Mouse (Mus musculus): ENCODE results near the gene Sap18b. TPM values are rescaled to one million over a fixed set of nuclear protein-coding genes. Genes with fewer than 3 reads are reported as not detected.

Sap18b gene
- total and polyA plus RNA-seq, 3 experiments: 48.8 to 92.9 (median 77.6) TPM

DNA sequence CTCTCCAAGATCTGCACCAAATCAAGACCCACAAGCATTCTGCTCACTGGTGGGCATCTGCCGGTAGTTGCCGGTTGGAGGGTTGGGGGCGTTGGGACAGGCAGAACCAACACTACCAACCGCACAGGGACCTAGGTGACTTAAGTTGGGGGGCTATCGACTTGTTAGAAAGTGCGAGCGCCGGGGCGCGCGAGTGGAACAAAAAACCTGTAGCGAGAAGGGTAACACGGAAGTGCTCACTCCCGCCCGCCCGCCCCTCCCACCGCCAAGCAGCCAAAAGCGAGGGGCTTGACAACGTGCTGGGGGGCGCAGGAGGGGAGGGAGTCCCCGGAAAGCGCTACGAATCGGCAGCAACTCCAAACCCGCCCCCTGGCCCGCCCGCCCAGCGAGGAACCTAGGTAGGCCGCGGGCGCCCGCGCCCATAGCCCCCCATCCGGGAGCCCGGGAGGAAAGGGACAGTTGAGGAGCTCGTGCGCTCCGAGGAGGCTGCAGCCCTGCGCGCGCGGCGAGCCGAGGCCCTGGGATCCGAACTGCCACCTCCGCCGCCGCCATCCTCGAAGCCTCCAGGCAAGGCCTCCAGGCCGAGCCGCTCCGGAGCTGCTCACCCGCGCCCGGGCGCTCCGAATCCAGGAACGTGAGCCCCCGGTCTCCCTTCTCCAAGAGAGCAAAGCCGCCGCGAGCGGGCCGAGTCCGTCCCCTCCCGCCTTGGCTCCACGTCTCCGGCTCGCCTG is 18.5 kb upstream of the Sap18b start:
- H3K79me2 ChIP-seq (replicated peaks; ENCODE audit: control insufficient read depth, insufficient read depth, low read length): peaks cover 13% of the 10 kb centered on the region
- intact Hi-C loops (cut with DNase I): loop anchor here (10.0 kb wide), 1 partner anchor 172 kb away; the partner anchor contains the start of gene Gins3
- TF ChIP-seq POLR2A (IDR thresholded peaks at IDR 0.05; ENCODE audit: insufficient read depth, low read depth, low read length) (no peak), CTCF (IDR thresholded peaks at IDR 0.05) (no peak), EP300 (IDR thresholded peaks at IDR 0.05; ENCODE audit: insufficient read depth, low read depth, low read length) (no peak)
- no peaks in the 10 kb centered on the region for H3K27me3 ChIP-seq (ENCODE audit: control insufficient read depth, insufficient read depth, low read length)
- whole genome bisulfite sequencing: under 1% methylated on average over 66 of the region's 69 CpGs
- H3K4me1 ChIP-seq (ENCODE audit: control insufficient read depth, insufficient read depth, low read length): peaks cover 10% of the 10 kb centered on the region
- peak overlapping the region; percentile 71 for H3K4me3 ChIP-seq
- peak overlapping the region; percentile 89 for H3K27ac ChIP-seq
- peak overlapping the region; percentile 93 for H3K9ac ChIP-seq (ENCODE audit: low read depth, low read length)
- H3K36me3 ChIP-seq (ENCODE audit: control insufficient read depth, insufficient read depth, low read length): peaks cover 12% of the 10 kb centered on the region
- DNase-seq: peak in 1 of 2 experiments; percentile 34

DNA sequence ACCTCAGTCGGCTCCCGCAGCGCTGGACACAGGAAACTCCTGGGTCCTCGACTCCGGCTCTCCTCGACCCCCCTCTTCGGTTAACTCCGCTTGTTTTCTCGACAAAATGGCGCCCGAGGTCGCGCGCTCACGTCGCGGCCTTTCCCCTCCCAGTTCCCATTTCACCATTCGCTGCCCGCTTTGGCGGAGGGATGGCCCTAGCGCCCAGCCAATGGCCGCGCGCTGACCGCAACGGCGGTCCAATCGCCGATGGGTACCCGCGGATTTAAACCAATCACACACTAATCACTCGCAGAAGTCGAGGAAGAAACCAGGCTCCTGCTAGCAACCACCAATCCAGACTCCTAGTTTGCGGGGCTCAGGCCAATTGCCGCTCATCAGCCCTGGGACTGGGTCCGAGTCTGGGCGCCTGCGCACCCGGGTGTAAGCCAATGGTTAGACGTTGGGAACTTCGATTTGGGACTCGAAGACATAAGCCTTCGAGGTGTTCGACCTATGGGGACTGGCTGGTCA is 17.8 kb upstream of the Sap18b start, which contains the start of gene Cnot1:
TSS of gene Cnot1 (minus strand) at position 134 of the 513 bp plus-strand sequence.
- peaks cover 5% of the 10 kb centered on the region for H3K4me1 ChIP-seq (ENCODE audit: control insufficient read depth, insufficient read depth, low read length)
- under 1% methylated on average over 44 of the region's 44 CpGs for WGBS
- peak within 1 kb of the TSS; percentile 89 for H3K27ac ChIP-seq
- intact Hi-C loops (cut with DNase I): loop anchor here (10.0 kb wide), 1 partner anchor 173 kb away; the partner anchor contains the start of gene Gins3
- H3K27me3 ChIP-seq (ENCODE audit: control insufficient read depth, insufficient read depth, low read length): no peaks in the 10 kb centered on the region
- H3K9ac ChIP-seq (ENCODE audit: low read depth, low read length): peak within 1 kb of the TSS; percentile 93
- H3K4me3 ChIP-seq: peak within 1 kb of the TSS; percentile 71
- peaks cover 9% of the 10 kb centered on the region; the same call in 1 of the 2 replicates for H3K79me2 ChIP-seq (replicated peaks; ENCODE audit: control insufficient read depth, insufficient read depth, low read length)
- TF ChIP-seq EP300 (IDR thresholded peaks at IDR 0.05; ENCODE audit: insufficient read depth, low read depth, low read length) (no peak), POLR2A (IDR thresholded peaks at IDR 0.05; ENCODE audit: insufficient read depth, low read depth, low read length) (peak; percentile 70)
- peaks cover 9% of the 10 kb centered on the region for H3K36me3 ChIP-seq (ENCODE audit: control insufficient read depth, insufficient read depth, low read length)
- DNase-seq: peak; percentile 94 to 98

DNA sequence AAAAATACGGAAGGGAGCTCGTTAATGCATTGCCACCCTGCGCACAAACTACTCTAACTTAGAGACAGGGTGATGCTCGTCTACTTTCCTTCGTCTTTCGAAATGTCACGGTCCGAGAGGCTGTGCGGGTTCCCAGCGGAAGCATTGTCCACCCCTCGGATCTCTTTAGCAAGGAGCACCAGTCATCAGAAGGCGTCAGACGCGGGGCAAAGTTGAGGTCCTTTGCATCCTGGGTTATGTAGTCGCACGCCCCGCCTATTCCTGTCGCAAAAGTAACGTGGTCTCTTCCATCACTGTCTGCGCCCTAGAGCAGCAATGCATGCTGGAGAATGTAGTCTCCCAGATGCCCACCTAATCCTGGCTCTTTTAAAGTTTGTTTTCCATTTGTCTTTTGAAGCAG is 17.3 kb upstream of the Sap18b start:
- peaks cover 9% of the 10 kb centered on the region for H3K36me3 ChIP-seq (ENCODE audit: control insufficient read depth, insufficient read depth, low read length)
- intact Hi-C loops (cut with DNase I): loop anchor here (2.0 to 10.0 kb wide), 2 partner anchors 45 to 173 kb away; partner anchors contain the start of genes Gins3 and Slc38a7
- under 1% methylated on average over 20 of the region's 20 CpGs for WGBS
- TF ChIP-seq EP300 (IDR thresholded peaks at IDR 0.05; ENCODE audit: insufficient read depth, low read depth, low read length) (peak; percentile 67; the same call in 1 of the 2 replicates), POLR2A (IDR thresholded peaks at IDR 0.05; ENCODE audit: insufficient read depth, low read depth, low read length) (peak; percentile 91), CTCF (IDR thresholded peaks at IDR 0.05) (no peak)
- peak; percentile 89 to 94 for DNase-seq
- H3K9ac ChIP-seq (ENCODE audit: low read depth, low read length): peak overlapping the region; percentile 62
- peak overlapping the region; percentile 89 for H3K27ac ChIP-seq
- peak overlapping the region; percentile 71 for H3K4me3 ChIP-seq
- H3K27me3 ChIP-seq (ENCODE audit: control insufficient read depth, insufficient read depth, low read length): no peaks in the 10 kb centered on the region
- H3K4me1 ChIP-seq (ENCODE audit: control insufficient read depth, insufficient read depth, low read length): peaks cover 5% of the 10 kb centered on the region
- H3K79me2 ChIP-seq (replicated peaks; ENCODE audit: control insufficient read depth, insufficient read depth, low read length): peaks cover 9% of the 10 kb centered on the region; the same call in 1 of the 2 replicates

DNA sequence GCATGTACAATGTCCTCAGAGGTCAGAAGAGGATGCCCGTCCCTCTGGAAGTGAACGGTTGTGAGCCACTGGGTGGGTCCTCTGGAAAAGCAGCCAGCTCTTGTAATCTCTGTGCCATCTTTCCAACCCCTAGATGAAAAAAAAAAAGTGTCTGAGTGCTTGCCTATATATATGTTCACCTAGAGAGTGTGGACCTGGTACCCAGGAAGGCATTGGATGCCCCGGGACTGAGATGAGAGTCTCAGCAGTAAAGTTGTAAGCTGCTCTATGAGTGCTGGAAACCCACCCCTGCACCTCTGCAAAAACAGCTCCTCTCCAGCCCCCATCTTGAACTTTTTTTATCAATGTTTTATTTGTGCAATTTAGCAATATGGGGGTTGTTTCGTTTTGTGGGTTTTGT is 16.5 kb upstream of the Sap18b start:
- intact Hi-C loops (cut with DNase I): loop anchor here (2.0 to 10.0 kb wide), 2 partner anchors 44 to 174 kb away; partner anchors contain the start of genes Gins3 and Slc38a7
- TF ChIP-seq CTCF (IDR thresholded peaks at IDR 0.05) (no peak), EP300 (IDR thresholded peaks at IDR 0.05; ENCODE audit: insufficient read depth, low read depth, low read length) (no peak), POLR2A (IDR thresholded peaks at IDR 0.05; ENCODE audit: insufficient read depth, low read depth, low read length) (no peak)
- Histone ChIP-seq H3K27me3 (ENCODE audit: control insufficient read depth, insufficient read depth, low read length) (no peaks in the 10 kb centered on the region), H3K79me2 (replicated peaks; ENCODE audit: control insufficient read depth, insufficient read depth, low read length) (peaks cover 7% of the 10 kb centered on the region; the same call in 1 of the 2 replicates), H3K4me3 (no peak overlapping the region), H3K4me1 (ENCODE audit: control insufficient read depth, insufficient read depth, low read length) (peaks cover 5% of the 10 kb centered on the region), H3K36me3 (ENCODE audit: control insufficient read depth, insufficient read depth, low read length) (peaks cover 9% of the 10 kb centered on the region), H3K27ac (no peak overlapping the region), H3K9ac (ENCODE audit: low read depth, low read length) (no peak overlapping the region)
- 81% methylated on average over 4 of the region's 4 CpGs for WGBS
- no peak for DNase-seq

DNA sequence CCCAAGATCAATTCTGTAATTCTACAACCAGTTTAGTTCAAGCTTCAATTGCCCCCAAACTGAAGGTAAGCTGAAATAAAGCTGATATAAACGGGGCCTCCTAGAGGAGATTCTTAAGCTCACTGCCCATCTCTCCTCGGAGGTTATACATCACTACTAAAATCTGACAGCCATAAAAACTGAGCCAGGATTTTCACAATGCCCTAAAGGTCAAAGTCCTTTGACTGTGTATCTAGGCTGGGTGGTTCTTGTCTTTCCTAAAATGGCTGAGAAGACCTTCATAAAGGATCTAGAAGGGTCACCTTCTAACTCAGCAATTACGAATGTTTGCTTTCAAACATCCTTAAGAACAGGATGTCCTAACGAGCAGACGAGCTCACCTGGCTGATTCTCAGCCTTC is 16.0 kb upstream of the Sap18b start:
- peaks cover 7% of the 10 kb centered on the region; the same call in 1 of the 2 replicates for H3K79me2 ChIP-seq (replicated peaks; ENCODE audit: control insufficient read depth, insufficient read depth, low read length)
- no peak overlapping the region for H3K4me3 ChIP-seq
- no peaks in the 10 kb centered on the region for H3K27me3 ChIP-seq (ENCODE audit: control insufficient read depth, insufficient read depth, low read length)
- intact Hi-C loops (cut with DNase I): loop anchor here (2.0 to 10.0 kb wide), 2 partner anchors 44 to 174 kb away; partner anchors contain the start of genes Gins3 and Slc38a7
- TF ChIP-seq EP300 (IDR thresholded peaks at IDR 0.05; ENCODE audit: insufficient read depth, low read depth, low read length) (no peak), POLR2A (IDR thresholded peaks at IDR 0.05; ENCODE audit: insufficient read depth, low read depth, low read length) (no peak), CTCF (IDR thresholded peaks at IDR 0.05) (no peak)
- H3K9ac ChIP-seq (ENCODE audit: low read depth, low read length): no peak overlapping the region
- no peak for DNase-seq
- H3K27ac ChIP-seq: peak overlapping the region; percentile 13; the same call in 1 of the 2 replicates
- peaks cover 5% of the 10 kb centered on the region for H3K4me1 ChIP-seq (ENCODE audit: control insufficient read depth, insufficient read depth, low read length)
- WGBS: 78% methylated on average over 5 of the region's 5 CpGs
- peaks cover 9% of the 10 kb centered on the region for H3K36me3 ChIP-seq (ENCODE audit: control insufficient read depth, insufficient read depth, low read length)

All from heart, adult 2 months (tissue).